Mouse (Mus musculus): ENCODE data around the gene Kit. TPM values are rescaled to one million over a fixed set of nuclear protein-coding genes. Genes with fewer than 3 reads are reported as not detected.

Kit gene
- polyA plus RNA-seq, 1 experiment from 2014 or later: 54.3 TPM

DNA sequence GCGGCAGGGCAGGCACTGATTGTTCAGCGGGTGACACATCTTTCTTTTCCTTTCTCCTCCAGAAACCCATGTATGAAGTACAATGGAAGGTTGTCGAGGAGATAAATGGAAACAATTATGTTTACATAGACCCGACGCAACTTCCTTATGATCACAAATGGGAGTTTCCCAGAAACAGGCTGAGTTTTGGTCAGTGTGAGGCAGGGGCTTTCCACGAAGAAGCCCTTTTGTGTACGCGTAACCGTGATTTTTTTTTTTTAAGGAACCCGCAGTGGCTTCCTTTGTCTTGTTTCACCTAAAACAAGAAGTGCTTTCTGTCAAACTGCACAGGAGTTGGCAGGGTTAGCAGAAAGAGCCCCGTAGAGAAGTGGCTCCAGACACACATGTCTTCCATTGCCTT is 65.9 kb downstream of the Kit start:
- Histone ChIP-seq H3K36me3 (ENCODE audit: control insufficient read depth, insufficient read depth, low read length) (no peaks in the 10 kb centered on the region), H3K27me3 (ENCODE audit: control insufficient read depth, insufficient read depth, low read depth, low read length) (no peaks in the 10 kb centered on the region), H3K9me3 (ENCODE audit: control insufficient read depth, low read length) (no peaks in the 10 kb centered on the region), H3K4me1 (replicated peaks; ENCODE audit: control insufficient read depth, insufficient read depth, low read length) (no peaks in the 10 kb centered on the region), H3K4me3 (ENCODE audit: low read length) (no peak overlapping the region), H3K4me2 (ENCODE audit: low read depth, low read length) (no peak overlapping the region), H3K9ac (ENCODE audit: low read length) (no peak overlapping the region), H3K27ac (ENCODE audit: low read length) (no peak overlapping the region)
- no peak for ATAC-seq (ENCODE audit: low read depth)
- WGBS: 59% methylated on average over 11 of the region's 11 CpGs

DNA sequence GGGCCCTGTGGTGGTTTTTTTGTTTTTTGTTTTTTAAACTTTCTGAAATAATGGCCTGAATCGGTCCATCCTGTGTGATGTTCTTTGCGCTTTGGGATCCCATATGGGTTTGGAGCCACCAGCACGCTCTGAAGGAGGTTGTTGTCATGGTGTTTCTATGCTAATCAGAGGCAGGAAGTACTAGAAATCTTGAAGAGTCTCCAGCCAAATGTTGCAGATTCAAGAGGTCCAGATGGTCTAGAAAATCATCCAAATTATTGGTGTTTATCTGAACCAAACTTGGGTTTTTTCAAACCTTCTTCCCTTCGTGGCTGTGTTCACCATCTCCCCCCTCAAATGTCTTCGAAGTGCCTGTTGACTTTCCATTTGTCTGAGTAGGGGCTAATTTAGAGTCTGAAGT is 72.3 kb downstream of the Kit start:
- Histone ChIP-seq H3K9me3 (ENCODE audit: control insufficient read depth, low read length) (no peaks in the 10 kb centered on the region), H3K36me3 (ENCODE audit: control insufficient read depth, insufficient read depth, low read length) (no peaks in the 10 kb centered on the region), H3K4me2 (ENCODE audit: low read depth, low read length) (no peak overlapping the region), H3K27me3 (ENCODE audit: control insufficient read depth, insufficient read depth, low read depth, low read length) (no peaks in the 10 kb centered on the region), H3K27ac (ENCODE audit: low read length) (no peak overlapping the region), H3K4me1 (replicated peaks; ENCODE audit: control insufficient read depth, insufficient read depth, low read length) (no peaks in the 10 kb centered on the region), H3K4me3 (ENCODE audit: low read length) (no peak overlapping the region), H3K9ac (ENCODE audit: low read length) (no peak overlapping the region)
- ATAC-seq (ENCODE audit: low read depth): no peak
- WGBS: 87% methylated on average over 5 of the region's 5 CpGs

DNA sequence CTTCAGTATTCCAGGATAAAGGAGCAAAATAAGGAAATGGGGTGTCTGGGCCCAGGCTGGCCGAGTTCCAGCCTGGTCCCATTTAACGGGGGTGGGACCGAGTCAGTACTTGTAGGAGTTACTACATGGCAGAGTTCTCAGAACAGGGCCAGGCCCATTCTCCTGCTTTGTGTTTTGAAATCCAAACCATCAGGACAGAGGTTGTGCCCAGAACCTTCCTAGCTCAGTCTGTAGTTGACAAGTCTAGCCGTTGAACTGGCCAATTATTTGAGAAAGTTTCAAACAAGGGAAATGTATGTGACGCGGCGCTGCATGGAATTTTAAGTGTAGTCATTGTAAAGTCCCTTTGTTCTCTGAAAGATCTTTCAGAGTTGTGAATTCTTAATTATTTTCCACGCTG is 75.8 kb downstream of the Kit start:
- no peak overlapping the region for H3K27ac ChIP-seq (ENCODE audit: low read length)
- no peak overlapping the region for H3K4me3 ChIP-seq (ENCODE audit: low read length)
- H3K9ac ChIP-seq (ENCODE audit: low read length): no peak overlapping the region
- no peaks in the 10 kb centered on the region for H3K4me1 ChIP-seq (replicated peaks; ENCODE audit: control insufficient read depth, insufficient read depth, low read length)
- H3K9me3 ChIP-seq (ENCODE audit: control insufficient read depth, low read length): no peaks in the 10 kb centered on the region
- H3K4me2 ChIP-seq (ENCODE audit: low read depth, low read length): no peak overlapping the region
- ATAC-seq (ENCODE audit: low read depth): no peak
- 61% methylated on average over 8 of the region's 8 CpGs for WGBS
- H3K36me3 ChIP-seq (ENCODE audit: control insufficient read depth, insufficient read depth, low read length): no peaks in the 10 kb centered on the region
- H3K27me3 ChIP-seq (ENCODE audit: control insufficient read depth, insufficient read depth, low read depth, low read length): no peaks in the 10 kb centered on the region

DNA sequence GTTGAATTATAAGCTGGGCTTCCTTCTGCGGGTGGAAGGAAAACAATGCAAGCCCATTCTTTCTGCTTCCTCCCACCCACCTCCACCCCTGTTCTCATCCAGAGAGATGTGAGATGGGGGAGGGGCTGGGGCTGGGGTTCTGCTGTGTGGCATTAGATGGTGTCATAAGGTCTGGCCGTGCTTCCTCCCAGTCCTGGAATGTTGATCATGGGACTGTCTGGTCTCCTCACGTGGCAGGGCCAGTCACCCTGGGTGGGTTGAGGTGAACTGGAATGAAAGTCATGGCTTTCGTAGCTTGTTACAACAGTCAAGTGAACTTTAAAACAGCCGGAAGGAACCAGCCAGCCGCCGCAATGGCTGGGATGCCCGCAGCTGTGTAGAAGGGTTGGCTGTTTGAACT is 78.7 kb downstream of the Kit start:
- H3K4me2 ChIP-seq (ENCODE audit: low read depth, low read length): no peak overlapping the region
- 86% methylated on average over 8 of the region's 8 CpGs for WGBS
- H3K4me3 ChIP-seq (ENCODE audit: low read length): no peak overlapping the region
- no peak overlapping the region for H3K9ac ChIP-seq (ENCODE audit: low read length)
- ATAC-seq (ENCODE audit: low read depth): 0 out of 2 replicates have a peak, but pooled peaks have one; percentile 36
- no peaks in the 10 kb centered on the region for H3K9me3 ChIP-seq (ENCODE audit: control insufficient read depth, low read length)
- no peaks in the 10 kb centered on the region for H3K4me1 ChIP-seq (replicated peaks; ENCODE audit: control insufficient read depth, insufficient read depth, low read length)
- H3K36me3 ChIP-seq (ENCODE audit: control insufficient read depth, insufficient read depth, low read length): no peaks in the 10 kb centered on the region
- H3K27me3 ChIP-seq (ENCODE audit: control insufficient read depth, insufficient read depth, low read depth, low read length): no peaks in the 10 kb centered on the region
- no peak overlapping the region for H3K27ac ChIP-seq (ENCODE audit: low read length)

DNA sequence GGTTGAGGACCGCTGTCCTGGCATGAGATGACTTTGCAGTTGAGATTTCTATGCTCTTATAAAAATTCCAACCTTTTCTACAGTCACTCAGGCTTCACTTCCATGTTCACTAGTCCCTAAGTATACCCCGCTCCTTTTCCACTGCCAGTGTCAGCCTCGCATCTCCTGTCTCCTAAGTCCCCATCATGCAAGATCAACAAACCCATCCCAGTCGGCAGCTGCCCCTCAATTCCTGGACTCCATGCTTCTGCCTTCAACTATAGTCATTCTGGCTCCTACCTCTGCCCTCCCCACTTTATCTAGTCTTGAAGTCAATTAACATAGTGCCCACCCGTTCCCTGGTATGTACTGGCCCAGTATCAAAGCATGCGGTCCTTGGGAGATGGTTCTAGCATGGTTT is 83.9 kb downstream of the Kit start:
- 89% methylated on average over 6 of the region's 6 CpGs for WGBS

DNA sequence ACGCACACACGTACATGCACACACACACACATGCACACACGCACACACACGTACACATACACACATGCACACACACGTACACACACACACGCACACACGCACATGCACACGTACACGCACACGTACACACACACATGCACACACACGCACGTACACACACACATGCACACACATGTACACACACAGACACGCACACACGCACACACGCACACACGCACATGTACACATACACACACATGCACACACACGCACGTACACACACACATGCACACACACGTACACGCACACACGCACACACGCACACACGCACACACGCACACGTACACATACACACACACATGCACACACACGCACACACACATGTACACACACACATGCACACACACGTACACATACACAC is 85.6 kb downstream of the Kit start:
- no peak for ATAC-seq (ENCODE audit: low read depth)

More for the DNA sequence above, 83.9 kb downstream of the Kit start:
- H3K9me3 ChIP-seq (ENCODE audit: control insufficient read depth, low read length): no peaks in the 10 kb centered on the region
- no peak overlapping the region for H3K27ac ChIP-seq (ENCODE audit: low read length)
- H3K9ac ChIP-seq (ENCODE audit: low read length): no peak overlapping the region
- H3K36me3 ChIP-seq (ENCODE audit: control insufficient read depth, insufficient read depth, low read length): no peaks in the 10 kb centered on the region
- ATAC-seq (ENCODE audit: low read depth): no peak
- no peaks in the 10 kb centered on the region for H3K27me3 ChIP-seq (ENCODE audit: control insufficient read depth, insufficient read depth, low read depth, low read length)
- no peak overlapping the region for H3K4me3 ChIP-seq (ENCODE audit: low read length)
- H3K4me2 ChIP-seq (ENCODE audit: low read depth, low read length): no peak overlapping the region
- H3K4me1 ChIP-seq (replicated peaks; ENCODE audit: control insufficient read depth, insufficient read depth, low read length): no peaks in the 10 kb centered on the region

DNA sequence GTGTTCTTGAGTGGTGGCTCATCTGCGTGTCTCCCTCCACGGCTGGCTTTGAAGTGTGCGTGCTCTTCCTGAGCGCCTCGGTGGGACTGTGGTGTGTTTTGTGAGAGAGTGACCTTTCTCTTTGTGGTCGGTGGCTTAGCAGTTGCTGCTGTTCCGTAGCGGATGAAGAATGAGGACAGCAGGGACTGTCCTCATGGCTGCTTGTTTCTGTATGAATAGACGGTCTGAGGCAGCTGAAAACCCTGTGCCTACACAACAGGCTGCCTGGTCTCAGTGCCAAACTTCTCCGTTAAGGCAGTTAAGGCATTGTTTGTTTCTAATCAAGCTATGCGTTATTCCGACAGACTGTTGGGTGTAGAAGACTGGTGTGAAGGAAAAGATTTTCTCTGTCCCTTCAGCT is 87.8 kb downstream of the Kit start:
- 69% methylated on average over 12 of the region's 12 CpGs for WGBS
- Histone ChIP-seq H3K9ac (ENCODE audit: low read length) (no peak overlapping the region), H3K27me3 (ENCODE audit: control insufficient read depth, insufficient read depth, low read depth, low read length) (no peaks in the 10 kb centered on the region), H3K4me1 (replicated peaks; ENCODE audit: control insufficient read depth, insufficient read depth, low read length) (no peaks in the 10 kb centered on the region), H3K4me2 (ENCODE audit: low read depth, low read length) (no peak overlapping the region), H3K27ac (ENCODE audit: low read length) (no peak overlapping the region), H3K4me3 (ENCODE audit: low read length) (no peak overlapping the region), H3K36me3 (ENCODE audit: control insufficient read depth, insufficient read depth, low read length) (no peaks in the 10 kb centered on the region), H3K9me3 (ENCODE audit: control insufficient read depth, low read length) (no peaks in the 10 kb centered on the region)
- ATAC-seq (ENCODE audit: low read depth): no peak

More for the DNA sequence above, 85.6 kb downstream of the Kit start:
- no peaks in the 10 kb centered on the region for H3K27me3 ChIP-seq (ENCODE audit: control insufficient read depth, insufficient read depth, low read depth, low read length)
- no peak overlapping the region for H3K9ac ChIP-seq (ENCODE audit: low read length)
- H3K9me3 ChIP-seq (ENCODE audit: control insufficient read depth, low read length): no peaks in the 10 kb centered on the region
- H3K36me3 ChIP-seq (ENCODE audit: control insufficient read depth, insufficient read depth, low read length): no peaks in the 10 kb centered on the region
- no peak overlapping the region for H3K4me2 ChIP-seq (ENCODE audit: low read depth, low read length)
- no peak overlapping the region for H3K27ac ChIP-seq (ENCODE audit: low read length)
- no peak overlapping the region for H3K4me3 ChIP-seq (ENCODE audit: low read length)
- 96% methylated on average over 27 of the region's 27 CpGs for WGBS
- H3K4me1 ChIP-seq (replicated peaks; ENCODE audit: control insufficient read depth, insufficient read depth, low read length): no peaks in the 10 kb centered on the region

DNA sequence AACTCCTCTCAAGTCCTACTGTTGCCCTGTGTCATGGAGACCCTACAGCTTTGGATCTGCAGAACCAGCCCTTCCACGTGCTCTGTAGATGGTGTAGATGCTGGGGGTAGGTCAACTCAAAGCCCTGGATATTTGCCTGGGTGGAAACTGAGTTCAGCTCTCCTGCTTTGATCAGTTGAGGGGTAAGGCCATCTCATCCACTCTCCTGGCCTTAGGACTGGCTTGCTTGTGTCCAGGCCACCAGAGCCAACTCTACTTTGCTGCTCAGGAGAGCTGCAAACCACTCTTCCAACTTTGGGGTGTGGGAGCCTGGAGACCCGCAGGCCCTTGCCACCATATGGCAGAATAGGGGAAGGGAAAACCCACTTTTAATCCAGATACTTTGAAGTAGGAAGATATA is 89.1 kb downstream of the Kit start:
- Histone ChIP-seq H3K9me3 (ENCODE audit: control insufficient read depth, low read length) (no peaks in the 10 kb centered on the region), H3K27me3 (ENCODE audit: control insufficient read depth, insufficient read depth, low read depth, low read length) (no peaks in the 10 kb centered on the region), H3K4me2 (ENCODE audit: low read depth, low read length) (no peak overlapping the region), H3K36me3 (ENCODE audit: control insufficient read depth, insufficient read depth, low read length) (no peaks in the 10 kb centered on the region), H3K4me1 (replicated peaks; ENCODE audit: control insufficient read depth, insufficient read depth, low read length) (no peaks in the 10 kb centered on the region), H3K27ac (ENCODE audit: low read length) (no peak overlapping the region), H3K9ac (ENCODE audit: low read length) (no peak overlapping the region), H3K4me3 (ENCODE audit: low read length) (no peak overlapping the region)
- no peak for ATAC-seq (ENCODE audit: low read depth)
- WGBS: 75% methylated on average over 2 of the region's 2 CpGs

DNA sequence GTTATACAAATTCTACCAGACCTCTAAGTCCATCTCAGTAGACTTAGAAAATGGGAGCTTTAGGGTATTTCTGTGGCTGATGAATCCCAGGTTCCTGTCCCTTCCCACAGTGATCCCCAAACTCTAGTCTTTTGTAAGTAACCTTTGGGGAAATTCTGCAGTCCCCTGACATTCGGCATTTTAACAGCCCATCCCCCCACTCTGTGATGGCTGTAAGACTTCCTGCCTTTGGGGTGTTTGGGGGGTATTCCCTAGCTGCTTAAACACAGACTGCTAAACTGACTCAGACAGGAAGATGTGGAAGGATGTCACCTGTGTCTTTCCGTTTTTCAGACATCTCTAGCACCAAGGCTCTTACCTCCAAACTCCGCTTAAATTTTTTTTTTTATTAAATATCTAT is 92.4 kb downstream of the Kit start:
- Histone ChIP-seq H3K36me3 (ENCODE audit: control insufficient read depth, insufficient read depth, low read length) (no peaks in the 10 kb centered on the region), H3K4me1 (replicated peaks; ENCODE audit: control insufficient read depth, insufficient read depth, low read length) (no peaks in the 10 kb centered on the region), H3K4me2 (ENCODE audit: low read depth, low read length) (no peak overlapping the region), H3K9ac (ENCODE audit: low read length) (no peak overlapping the region), H3K4me3 (ENCODE audit: low read length) (no peak overlapping the region), H3K27me3 (ENCODE audit: control insufficient read depth, insufficient read depth, low read depth, low read length) (no peaks in the 10 kb centered on the region), H3K27ac (ENCODE audit: low read length) (no peak overlapping the region), H3K9me3 (ENCODE audit: control insufficient read depth, low read length) (no peaks in the 10 kb centered on the region)
- 51% methylated on average over 3 of the region's 3 CpGs for WGBS
- ATAC-seq (ENCODE audit: low read depth): no peak

DNA sequence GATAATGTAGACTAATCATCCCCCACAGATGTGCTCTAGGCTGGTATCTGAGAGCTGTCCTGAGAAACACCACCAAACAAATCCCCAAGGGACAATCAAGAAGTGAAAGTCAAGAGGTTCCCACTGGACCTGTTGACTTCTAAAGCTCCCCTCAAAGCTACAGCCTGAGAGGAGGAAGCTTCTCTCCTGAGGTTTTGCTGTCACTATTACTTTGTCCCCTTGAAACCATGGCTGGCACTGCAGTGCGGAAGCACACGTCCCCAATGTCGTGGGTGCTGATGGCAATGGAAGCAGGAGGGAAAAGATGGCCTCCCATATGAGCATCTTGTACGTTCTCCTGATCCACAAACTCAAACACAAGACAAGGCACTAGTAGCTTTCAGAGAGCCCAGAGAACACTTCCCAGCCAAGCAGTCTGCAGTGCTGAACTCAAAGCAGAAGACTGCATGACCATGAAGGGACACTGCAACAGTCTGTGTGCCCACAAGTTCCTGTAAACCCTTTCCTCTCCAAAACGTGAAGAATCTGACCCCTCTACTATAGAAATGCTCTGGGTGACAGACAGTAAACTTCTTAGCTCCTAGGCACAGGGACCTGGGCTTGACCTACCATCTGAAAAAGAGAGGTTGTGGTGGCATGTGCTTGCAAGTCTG is 96.5 kb downstream of the Kit start:
- H3K9ac ChIP-seq (ENCODE audit: low read length): no peak overlapping the region
- H3K4me1 ChIP-seq (replicated peaks; ENCODE audit: control insufficient read depth, insufficient read depth, low read length): no peaks in the 10 kb centered on the region
- no peaks in the 10 kb centered on the region for H3K27me3 ChIP-seq (ENCODE audit: control insufficient read depth, insufficient read depth, low read depth, low read length)
- no peak overlapping the region for H3K27ac ChIP-seq (ENCODE audit: low read length)
- H3K36me3 ChIP-seq (ENCODE audit: control insufficient read depth, insufficient read depth, low read length): no peaks in the 10 kb centered on the region
- H3K4me3 ChIP-seq (ENCODE audit: low read length): no peak overlapping the region
- H3K4me2 ChIP-seq (ENCODE audit: low read depth, low read length): no peak overlapping the region
- 84% methylated on average over 5 of the region's 5 CpGs for WGBS
- H3K9me3 ChIP-seq (ENCODE audit: control insufficient read depth, low read length): no peaks in the 10 kb centered on the region
- no peak for ATAC-seq (ENCODE audit: low read depth)

Data from lung, embryonic 16.5 days (tissue).